Mouse (Mus musculus): ENCODE measurements at regions not wholly inside any gene's neighbourhood (a gene's known extent, or its start where the extent isn't known, plus 50 kb on each side); places are given as distances from the start of the nearest gene placed in this dataset.

DNA sequence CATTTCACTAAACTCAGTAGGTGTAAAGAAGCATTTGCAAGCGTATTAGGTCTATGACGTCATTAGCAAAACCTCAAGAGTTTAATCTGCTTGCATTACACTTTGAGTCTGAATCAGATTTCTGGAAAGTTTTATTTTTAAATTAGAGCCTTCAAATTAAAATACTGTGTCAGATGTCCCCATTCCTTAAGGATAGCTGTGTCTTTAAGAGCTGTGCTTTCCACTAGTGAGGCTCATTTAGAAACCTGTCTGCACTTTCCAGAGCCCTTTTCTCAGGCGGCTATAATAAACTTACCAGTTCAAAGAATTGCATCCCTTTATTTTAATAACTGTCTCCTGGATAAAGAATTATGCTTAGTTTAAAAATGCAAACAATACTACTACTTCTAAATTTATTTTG lies 285.0 kb downstream of the Gpd2 start:
- TF ChIP-seq POLR2A (IDR thresholded peaks at IDR 0.05; ENCODE audit: borderline replicate concordance, extremely low read depth, insufficient read depth, insufficient read length, poor library complexity, severe bottlenecking) (no peak), CTCF (IDR thresholded peaks at IDR 0.05; ENCODE audit: borderline replicate concordance, extremely low read depth, insufficient read depth, insufficient read length) (no peak)

Measured in brain, embryonic 14.5 days (tissue).